Comparison of ENCODE assay signal across 8 mouse cellular contexts in the genomic region with DNA sequence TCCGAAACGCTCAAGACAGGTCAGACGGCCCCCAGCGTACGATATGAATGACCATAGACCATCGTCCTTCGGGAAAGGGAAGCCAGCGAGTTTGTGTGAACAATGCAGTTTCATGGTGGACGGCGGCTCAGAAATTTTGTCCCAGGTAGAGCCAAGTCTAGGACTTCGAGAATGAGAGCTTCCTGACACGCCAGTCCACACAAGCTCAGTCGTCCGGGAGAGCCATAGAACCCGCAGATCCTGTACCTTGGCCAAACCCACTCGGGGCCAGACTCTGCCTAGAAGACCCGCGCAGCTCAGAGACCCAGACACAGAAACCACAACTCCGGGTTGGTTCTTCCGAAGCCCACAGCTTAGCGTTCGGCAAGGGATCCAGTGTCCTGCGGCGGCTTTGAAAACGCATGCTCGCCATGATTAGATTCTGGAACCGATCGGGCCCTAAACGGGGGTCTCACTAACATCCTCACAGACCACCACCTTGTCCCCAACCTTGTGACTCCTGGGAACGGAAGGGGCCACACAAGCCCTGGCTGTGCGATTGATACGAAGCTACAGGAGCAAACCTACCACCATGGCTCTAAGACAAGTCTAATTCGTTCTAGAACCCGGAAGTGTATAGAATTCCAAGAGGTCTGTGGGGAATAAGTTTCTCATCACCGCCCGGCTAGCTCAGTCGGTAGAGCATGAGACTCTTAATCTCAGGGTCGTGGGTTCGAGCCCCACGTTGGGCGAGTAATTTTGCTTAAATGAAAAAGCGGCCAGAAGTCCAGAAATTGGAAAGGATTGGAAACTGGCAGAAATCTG. TPM values are rescaled to one million over a fixed set of nuclear protein-coding genes. Genes with fewer than 3 reads are reported as not detected.
DNase-seq lines count a peak whose midpoint lies in the region; ATAC-seq and TF ChIP-seq lines count a peak whose summit lies in the region.

No protein-coding gene starts in this region.

- TF ChIP-seq CTCF in olfactory bulb, adult 2 months (IDR thresholded peaks at IDR 0.05; ENCODE audit: insufficient read depth, low read depth, low read length) = no peak

- no peak overlapping the region for H3K27ac ChIP-seq in hindbrain, embryonic 11.5 days (ENCODE audit: low read depth, low read length)
- H3K27ac ChIP-seq in lung, embryonic 16.5 days (ENCODE audit: low read length) = peak overlapping the region; percentile 87
- H3K27ac ChIP-seq in olfactory bulb, adult 2 months (ENCODE audit: insufficient read depth, low read depth, low read length) = peak overlapping the region; percentile 62

- H3K4me2 ChIP-seq in hindbrain, embryonic 11.5 days (replicated peaks; ENCODE audit: low read depth, low read length) = peak overlapping the region; percentile 54
- H3K4me2 ChIP-seq in lung, embryonic 16.5 days (ENCODE audit: low read depth, low read length) = peak overlapping the region; percentile 53

- DNase-seq in MN1 (ENCODE audit: low spot score) = peak; percentile 95
- peak; percentile 85 to 87 for DNase-seq in cerebellum, postnatal 10 days
- peak; percentile 67 to 85 for DNase-seq in frontal cortex, postnatal 10 days (ENCODE audit: low spot score in 2 of 2)
- peak; percentile 90 for DNase-seq in hindbrain, embryonic 11.5 days (ENCODE audit: low spot score)
- peak; percentile 85 for DNase-seq in layer of hippocampus, adult 9-11 months
- DNase-seq in thymus, adult 18-20 months = peak; percentile 51 to 67

- no peaks in the 10 kb centered on the region for H3K9me3 ChIP-seq in hindbrain, embryonic 11.5 days (ENCODE audit: control insufficient read depth, low read length)
- no peaks in the 10 kb centered on the region for H3K9me3 ChIP-seq in lung, embryonic 16.5 days (ENCODE audit: control insufficient read depth, low read length)

- no peak for TF ChIP-seq POLR2A in olfactory bulb, adult 2 months (IDR thresholded peaks at IDR 0.05; ENCODE audit: insufficient read depth, low read depth, low read length)

- H3K4me1 ChIP-seq in hindbrain, embryonic 11.5 days (replicated peaks; ENCODE audit: control insufficient read depth, insufficient read depth, low read length) = 0 out of 2 replicates have a peak, but pooled peaks cover under 1% of the 10 kb centered on the region
- peaks cover 25% of the 10 kb centered on the region for H3K4me1 ChIP-seq in lung, embryonic 16.5 days (replicated peaks; ENCODE audit: control insufficient read depth, insufficient read depth, low read length)
- peaks cover 1% of the 10 kb centered on the region; the same call in 1 of the 2 replicates for H3K4me1 ChIP-seq in olfactory bulb, adult 2 months (ENCODE audit: control insufficient read depth, insufficient read depth, low read length)

- no peaks in the 10 kb centered on the region for H3K36me3 ChIP-seq in hindbrain, embryonic 11.5 days (ENCODE audit: control insufficient read depth, insufficient read depth, low read length)
- no peaks in the 10 kb centered on the region for H3K36me3 ChIP-seq in lung, embryonic 16.5 days (ENCODE audit: control insufficient read depth, insufficient read depth, low read length)

- H3K9ac ChIP-seq in hindbrain, embryonic 11.5 days (ENCODE audit: low read depth, low read length) = peak overlapping the region; percentile 73
- H3K9ac ChIP-seq in lung, embryonic 16.5 days (ENCODE audit: low read length) = peak overlapping the region; percentile 77

- WGBS in hindbrain, embryonic 11.5 days = under 1% methylated on average over 42 of the region's 42 CpGs
- under 1% methylated on average over 42 of the region's 42 CpGs for WGBS in lung, embryonic 16.5 days
- under 1% methylated on average over 42 of the region's 42 CpGs for WGBS in olfactory bulb, adult 2 months

- H3K27me3 ChIP-seq in hindbrain, embryonic 11.5 days (ENCODE audit: control insufficient read depth, insufficient read depth, low read length) = no peaks in the 10 kb centered on the region
- no peaks in the 10 kb centered on the region for H3K27me3 ChIP-seq in lung, embryonic 16.5 days (ENCODE audit: control insufficient read depth, insufficient read depth, low read depth, low read length)

- peak; percentile 20 for ATAC-seq in hindbrain, embryonic 11.5 days (ENCODE audit: low FRiP score)
- peak; percentile 54 for ATAC-seq in lung, embryonic 16.5 days (ENCODE audit: low read depth)

- H3K4me3 ChIP-seq in hindbrain, embryonic 11.5 days (ENCODE audit: low read depth, low read length) = peak overlapping the region; percentile 72
- peak overlapping the region; percentile 85 for H3K4me3 ChIP-seq in lung, embryonic 16.5 days (ENCODE audit: low read length)
- peak overlapping the region; percentile 93 for H3K4me3 ChIP-seq in olfactory bulb, adult 2 months (ENCODE audit: insufficient read depth, low read depth, low read length)

RNA-seq across cellular contexts. Expression of gene Zfp213, which starts 17.1 kb away (rescaled TPM):
- 16.1 and 17.4 TPM in 2 replicates for polyA plus RNA-seq in hindbrain, embryonic 11.5 days (2014; fragmentation: Nextera tagmentation; extraction: Ambion mirVana)
- polyA plus RNA-seq in lung, embryonic 16.5 days (2015; fragmentation: Nextera tagmentation; extraction: Ambion mirVana) = 17.4 and 21.7 TPM in 2 replicates
- not detected in 2 replicates for polyA plus RNA-seq in olfactory bulb, adult 2 months (2012; ENCODE audit: insufficient read depth, insufficient read length, low replicate concordance, missing spikeins)

RNA-seq across cellular contexts. Expression of gene Zfp13, which starts 52.4 kb away (rescaled TPM):
- 16.5 and 16.7 TPM in 2 replicates for polyA plus RNA-seq in hindbrain, embryonic 11.5 days (2014; fragmentation: Nextera tagmentation; extraction: Ambion mirVana)
- 12.9 TPM in 2 replicates for polyA plus RNA-seq in lung, embryonic 16.5 days (2015; fragmentation: Nextera tagmentation; extraction: Ambion mirVana)
- not detected in 2 replicates for polyA plus RNA-seq in olfactory bulb, adult 2 months (2012; ENCODE audit: insufficient read depth, insufficient read length, low replicate concordance, missing spikeins)

RNA-seq across cellular contexts. Expression of gene Zscan10, which starts 53.8 kb away (rescaled TPM):
- 0.32 and 0.34 TPM in 2 replicates for polyA plus RNA-seq in hindbrain, embryonic 11.5 days (2014; fragmentation: Nextera tagmentation; extraction: Ambion mirVana)
- polyA plus RNA-seq in lung, embryonic 16.5 days (2015; fragmentation: Nextera tagmentation; extraction: Ambion mirVana) = 0.26 and 0.36 TPM in 2 replicates
- not detected in 2 replicates for polyA plus RNA-seq in olfactory bulb, adult 2 months (2012; ENCODE audit: insufficient read depth, insufficient read length, low replicate concordance, missing spikeins)

Comparison
In these comparisons a context has a peak if more than half of its experiments do, and no peak if none do; other contexts are left out.
1. RNA of gene Zfp213, which starts 17.1 kb away (polyA plus RNA-seq): 17.4 to 21.7 TPM in lung, embryonic 16.5 days and 16.1 to 17.4 TPM in hindbrain, embryonic 11.5 days; not detected in olfactory bulb, adult 2 months; every median in the first group is over 10 times any median in the second.
2. RNA of gene Zfp13, which starts 52.4 kb away (polyA plus RNA-seq): 16.5 to 16.7 TPM in hindbrain, embryonic 11.5 days and 12.9 TPM in lung, embryonic 16.5 days; not detected in olfactory bulb, adult 2 months; every median in the first group is over 10 times any median in the second.
3. Peak in every context shown above with its lines, with median percentiles within 50 percentile points of each other: DNase-seq and H3K4me3 ChIP-seq.